Mouse (Mus musculus) urinary bladder, postnatal 4 days (tissue): ENCODE measurements around the gene Dapl1.

Source experiments
- DNase-seq, 2 experiments: peaks; one replicate each; pipeline ENCODE4 v3.0.0; 2021 to 2022; ENCODE audit warnings: low spot score in 2 of 2

The Dapl1 gene

GRCm38 (mm10) chr2:59471051-59471948 is 13.2 kb upstream of the Dapl1 start:
- no peak for DNase-seq

GRCm38 (mm10) chr2:59474336-59474735 is 10.1 kb upstream of the Dapl1 start:
- no peak for DNase-seq

- DNase-seq, result no peak
Observed at GRCm38 (mm10) chr2:59485080-59485479, 627 bp downstream of the Dapl1 start.

GRCm38 (mm10) chr2:59485657-59486056 is 1.2 kb downstream of the Dapl1 start:
- no peak for DNase-seq

- DNase-seq, result no peak
Observed at GRCm38 (mm10) chr2:59486196-59486845, 1.9 kb downstream of the Dapl1 start.

- DNase-seq, result no peak
Observed at GRCm38 (mm10) chr2:59488235-59488634, 3.8 kb downstream of the Dapl1 start.

- no peak for DNase-seq
Observed at GRCm38 (mm10) chr2:59490353-59490752, 5.9 kb downstream of the Dapl1 start.

- DNase-seq, result no peak
Observed at GRCm38 (mm10) chr2:59493445-59494085, 9.1 kb downstream of the Dapl1 start.

- DNase-seq, result no peak
Observed at GRCm38 (mm10) chr2:59499146-59499545, 14.7 kb downstream of the Dapl1 start.

GRCm38 (mm10) chr2:59499717-59500116 is 15.3 kb downstream of the Dapl1 start:
- no peak for DNase-seq

GRCm38 (mm10) chr2:59509061-59509460 is 24.6 kb downstream of the Dapl1 start:
- no peak for DNase-seq

GRCm38 (mm10) chr2:59510416-59510815 is 26.0 kb downstream of the Dapl1 start:
- no peak for DNase-seq

GRCm38 (mm10) chr2:59510882-59511281 is 26.4 kb downstream of the Dapl1 start:
- no peak for DNase-seq

GRCm38 (mm10) chr2:59520663-59521062 is 36.2 kb downstream of the Dapl1 start:
- no peak for DNase-seq

- DNase-seq, result peak; percentile 45 to 80
Observed at GRCm38 (mm10) chr2:59522079-59522684, 37.7 kb downstream of the Dapl1 start.

GRCm38 (mm10) chr2:59523526-59523925 is 39.1 kb downstream of the Dapl1 start:
- DNase-seq, result no peak

GRCm38 (mm10) chr2:59526893-59527292 is 42.4 kb downstream of the Dapl1 start:
- no peak for DNase-seq

- DNase-seq, result no peak
Observed at GRCm38 (mm10) chr2:59529574-59530080, 45.2 kb downstream of the Dapl1 start.

- DNase-seq, result no peak
Observed at GRCm38 (mm10) chr2:59530811-59531210, 46.4 kb downstream of the Dapl1 start.

GRCm38 (mm10) chr2:59532999-59533398 is 48.5 kb downstream of the Dapl1 start:
- DNase-seq, result no peak

- DNase-seq, result no peak
Observed at GRCm38 (mm10) chr2:59533504-59533903, 49.1 kb downstream of the Dapl1 start.
